Mouse (Mus musculus): Measurements from ENCODE around the gene Olfr571. TPM values are rescaled to one million over a fixed set of nuclear protein-coding genes. Genes with fewer than 3 reads are reported as not detected.

Gene Olfr571
- polyA plus RNA-seq, 1 experiment from 2014 or later: not detected

- no peaks in the 10 kb centered on the region for H3K27me3 ChIP-seq (ENCODE audit: control insufficient read depth, insufficient read depth, low read length)
- H3K9ac ChIP-seq: no peak within 1 kb of the TSS
- ATAC-seq (ENCODE audit: low FRiP score): no peak
- H3K4me2 ChIP-seq (replicated peaks): no peak within 1 kb of the TSS
- no peaks in the 10 kb centered on the region for H3K9me3 ChIP-seq (ENCODE audit: control insufficient read depth, low read length)
- H3K36me3 ChIP-seq (replicated peaks; ENCODE audit: control insufficient read depth, insufficient read depth): no peaks in the 10 kb centered on the region
- no peak within 1 kb of the TSS for H3K4me3 ChIP-seq (replicated peaks; ENCODE audit: low read length)
- DNase-seq (ENCODE audit: low spot score): no peak
- H3K4me1 ChIP-seq (replicated peaks; ENCODE audit: control insufficient read depth, insufficient read depth, low read length): no peaks in the 10 kb centered on the region
- H3K27ac ChIP-seq: no peak within 1 kb of the TSS
- WGBS: 73% methylated on average over 1 of the region's 1 CpGs
Observed at GRCm38 (mm10) chr7:102924109-102924508, 6.8 kb upstream of the Olfr571 start, which contains the start of gene Olfr572. Gene Olfr572, plus strand, starts transcription at chr7:102924409.

- no peak overlapping the region for H3K27ac ChIP-seq
Observed at GRCm38 (mm10) chr7:102919632-102920031, 2.3 kb upstream of the Olfr571 start.

GRCm38 (mm10) chr7:102916405-102916804 is 931 bp downstream of the Olfr571 start:
- H3K4me3 ChIP-seq (replicated peaks; ENCODE audit: low read length): no peak overlapping the region
- H3K36me3 ChIP-seq (replicated peaks; ENCODE audit: control insufficient read depth, insufficient read depth): no peaks in the 10 kb centered on the region
- H3K9me3 ChIP-seq (ENCODE audit: control insufficient read depth, low read length): no peaks in the 10 kb centered on the region
- no peak overlapping the region for H3K4me2 ChIP-seq (replicated peaks)
- no peak overlapping the region for H3K27ac ChIP-seq
- ATAC-seq (ENCODE audit: low FRiP score): no peak
- no peaks in the 10 kb centered on the region for H3K4me1 ChIP-seq (replicated peaks; ENCODE audit: control insufficient read depth, insufficient read depth, low read length)
- no peak for DNase-seq (ENCODE audit: low spot score)
- 81% methylated on average over 5 of the region's 5 CpGs for WGBS
- H3K27me3 ChIP-seq (ENCODE audit: control insufficient read depth, insufficient read depth, low read length): no peaks in the 10 kb centered on the region
- no peak overlapping the region for H3K9ac ChIP-seq

More at GRCm38 (mm10) chr7:102919632-102920031, 2.3 kb upstream of the Olfr571 start:
- no peaks in the 10 kb centered on the region for H3K27me3 ChIP-seq (ENCODE audit: control insufficient read depth, insufficient read depth, low read length)
- peak; percentile 88 for ATAC-seq (ENCODE audit: low FRiP score)
- no peaks in the 10 kb centered on the region for H3K9me3 ChIP-seq (ENCODE audit: control insufficient read depth, low read length)
- no peak overlapping the region for H3K9ac ChIP-seq
- H3K36me3 ChIP-seq (replicated peaks; ENCODE audit: control insufficient read depth, insufficient read depth): no peaks in the 10 kb centered on the region
- H3K4me2 ChIP-seq (replicated peaks): no peak overlapping the region
- no peaks in the 10 kb centered on the region for H3K4me1 ChIP-seq (replicated peaks; ENCODE audit: control insufficient read depth, insufficient read depth, low read length)
- no peak overlapping the region for H3K4me3 ChIP-seq (replicated peaks; ENCODE audit: low read length)
- 30% methylated on average over 1 of the region's 1 CpGs for WGBS
- DNase-seq (ENCODE audit: low spot score): peak; percentile 82

GRCm38 (mm10) chr7:102915261-102915660 is 2.1 kb downstream of the Olfr571 start:
- 51% methylated on average over 1 of the region's 1 CpGs for WGBS
- Histone ChIP-seq H3K36me3 (replicated peaks; ENCODE audit: control insufficient read depth, insufficient read depth) (no peaks in the 10 kb centered on the region), H3K4me1 (replicated peaks; ENCODE audit: control insufficient read depth, insufficient read depth, low read length) (no peaks in the 10 kb centered on the region), H3K27ac (no peak overlapping the region), H3K4me3 (replicated peaks; ENCODE audit: low read length) (no peak overlapping the region), H3K4me2 (replicated peaks) (no peak overlapping the region), H3K9ac (no peak overlapping the region), H3K9me3 (ENCODE audit: control insufficient read depth, low read length) (no peaks in the 10 kb centered on the region), H3K27me3 (ENCODE audit: control insufficient read depth, insufficient read depth, low read length) (no peaks in the 10 kb centered on the region)
- ATAC-seq (ENCODE audit: low FRiP score): no peak
- DNase-seq (ENCODE audit: low spot score): no peak

- H3K36me3 ChIP-seq (replicated peaks; ENCODE audit: control insufficient read depth, insufficient read depth): no peaks in the 10 kb centered on the region
- no peaks in the 10 kb centered on the region for H3K9me3 ChIP-seq (ENCODE audit: control insufficient read depth, low read length)
- no peaks in the 10 kb centered on the region for H3K4me1 ChIP-seq (replicated peaks; ENCODE audit: control insufficient read depth, insufficient read depth, low read length)
- H3K27ac ChIP-seq: no peak within 1 kb of the TSS
- H3K4me3 ChIP-seq (replicated peaks; ENCODE audit: low read length): no peak within 1 kb of the TSS
- 81% methylated on average over 3 of the region's 3 CpGs for WGBS
- ATAC-seq (ENCODE audit: low FRiP score): no peak
- no peak within 1 kb of the TSS for H3K4me2 ChIP-seq (replicated peaks)
- no peaks in the 10 kb centered on the region for H3K27me3 ChIP-seq (ENCODE audit: control insufficient read depth, insufficient read depth, low read length)
- DNase-seq (ENCODE audit: low spot score): no peak
- no peak within 1 kb of the TSS for H3K9ac ChIP-seq
Observed at GRCm38 (mm10) chr7:102890782-102891181, 26.6 kb downstream of the Olfr571 start, which contains the start of gene Olfr569. Gene Olfr569, minus strand, starts transcription at chr7:102890882.

- H3K9me3 ChIP-seq (ENCODE audit: control insufficient read depth, low read length): no peaks in the 10 kb centered on the region
- H3K4me1 ChIP-seq (replicated peaks; ENCODE audit: control insufficient read depth, insufficient read depth, low read length): no peaks in the 10 kb centered on the region
- H3K9ac ChIP-seq: no peak within 1 kb of the TSS
- ATAC-seq (ENCODE audit: low FRiP score): no peak
- H3K4me2 ChIP-seq (replicated peaks): no peak within 1 kb of the TSS
- H3K27ac ChIP-seq: no peak within 1 kb of the TSS
- H3K27me3 ChIP-seq (ENCODE audit: control insufficient read depth, insufficient read depth, low read length): no peaks in the 10 kb centered on the region
- no peak for DNase-seq (ENCODE audit: low spot score)
- no peaks in the 10 kb centered on the region for H3K36me3 ChIP-seq (replicated peaks; ENCODE audit: control insufficient read depth, insufficient read depth)
- H3K4me3 ChIP-seq (replicated peaks; ENCODE audit: low read length): no peak within 1 kb of the TSS
Observed at GRCm38 (mm10) chr7:102876822-102877221, 40.5 kb downstream of the Olfr571 start, which contains the start of gene Olfr568. Gene Olfr568, plus strand, starts transcription at chr7:102877122.

GRCm38 (mm10) chr7:102858665-102859064 is 58.7 kb downstream of the Olfr571 start, which contains the start of gene Olfr566:
Gene Olfr566, minus strand, starts transcription at chr7:102858765.
- Histone ChIP-seq H3K4me2 (replicated peaks) (no peak within 1 kb of the TSS), H3K27ac (no peak within 1 kb of the TSS)

GRCm38 (mm10) chr7:102855807-102856206 is 61.5 kb downstream of the Olfr571 start:
- H3K4me3 ChIP-seq (replicated peaks; ENCODE audit: low read length): no peak overlapping the region
- H3K27me3 ChIP-seq (ENCODE audit: control insufficient read depth, insufficient read depth, low read length): no peaks in the 10 kb centered on the region
- no peaks in the 10 kb centered on the region for H3K36me3 ChIP-seq (replicated peaks; ENCODE audit: control insufficient read depth, insufficient read depth)
- no peaks in the 10 kb centered on the region for H3K9me3 ChIP-seq (ENCODE audit: control insufficient read depth, low read length)
- ATAC-seq (ENCODE audit: low FRiP score): no peak
- no peak overlapping the region for H3K9ac ChIP-seq
- H3K4me2 ChIP-seq (replicated peaks): no peak overlapping the region
- DNase-seq (ENCODE audit: low spot score): no peak
- no peak overlapping the region for H3K27ac ChIP-seq
- H3K4me1 ChIP-seq (replicated peaks; ENCODE audit: control insufficient read depth, insufficient read depth, low read length): no peaks in the 10 kb centered on the region

More at GRCm38 (mm10) chr7:102858665-102859064, 58.7 kb downstream of the Olfr571 start, which contains the start of gene Olfr566:
- no peak within 1 kb of the TSS for H3K4me3 ChIP-seq (replicated peaks; ENCODE audit: low read length)
- no peaks in the 10 kb centered on the region for H3K4me1 ChIP-seq (replicated peaks; ENCODE audit: control insufficient read depth, insufficient read depth, low read length)
- H3K9ac ChIP-seq: no peak within 1 kb of the TSS
- no peak for DNase-seq (ENCODE audit: low spot score)
- no peak for ATAC-seq (ENCODE audit: low FRiP score)
- H3K27me3 ChIP-seq (ENCODE audit: control insufficient read depth, insufficient read depth, low read length): no peaks in the 10 kb centered on the region
- WGBS: 82% methylated on average over 1 of the region's 1 CpGs
- no peaks in the 10 kb centered on the region for H3K36me3 ChIP-seq (replicated peaks; ENCODE audit: control insufficient read depth, insufficient read depth)
- H3K9me3 ChIP-seq (ENCODE audit: control insufficient read depth, low read length): no peaks in the 10 kb centered on the region
